Mouse (Mus musculus) heart, postnatal 25 days (tissue): Measurements from ENCODE around the gene Arl16. TPM values are rescaled to one million over a fixed set of nuclear protein-coding genes. Genes with fewer than 3 reads are reported as not detected.

Experiments used
- DNase-seq: peaks from one replicate; pipeline ENCODE4 v3.0.0; 2022; ENCODE audit warnings: low spot score
- intact Hi-C: fragments of 180-260 bp; cut with DNase I; formaldehyde crosslinking; loops from one replicate; pipeline ENCODE4 v1.15.1; 2025
- total RNA-seq, 2 experiments: library from RNA; stranded (reverse); gene quantifications; 2 replicates each; pipeline ENCODE4 v1.2.3; 2021

Gene Arl16
- total RNA-seq, 2 experiments from 2014 or later = 10.5 to 10.6 TPM

DNA sequence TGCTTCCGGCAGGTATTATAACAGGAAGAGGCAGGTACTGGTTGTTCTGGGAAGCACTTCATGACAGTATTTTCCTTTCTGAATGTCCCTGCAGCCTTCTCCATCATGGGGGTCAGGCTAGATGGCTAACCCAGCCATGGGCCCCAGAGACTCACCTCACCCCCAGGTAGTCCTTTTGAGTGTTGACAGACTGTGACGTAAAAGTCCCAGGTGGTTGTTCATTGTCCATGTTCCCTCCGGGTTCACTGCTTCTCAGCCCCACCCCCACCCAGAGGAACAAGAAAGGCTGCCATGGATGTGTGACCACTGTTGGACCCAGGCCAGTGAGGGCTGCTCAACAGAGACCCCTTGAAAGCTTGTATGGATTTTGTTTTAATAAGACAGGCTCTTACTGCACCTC, 25.9 kb upstream of the Arl16 start:
- DNase-seq = no peak
- intact Hi-C loops = no loop called here

DNA sequence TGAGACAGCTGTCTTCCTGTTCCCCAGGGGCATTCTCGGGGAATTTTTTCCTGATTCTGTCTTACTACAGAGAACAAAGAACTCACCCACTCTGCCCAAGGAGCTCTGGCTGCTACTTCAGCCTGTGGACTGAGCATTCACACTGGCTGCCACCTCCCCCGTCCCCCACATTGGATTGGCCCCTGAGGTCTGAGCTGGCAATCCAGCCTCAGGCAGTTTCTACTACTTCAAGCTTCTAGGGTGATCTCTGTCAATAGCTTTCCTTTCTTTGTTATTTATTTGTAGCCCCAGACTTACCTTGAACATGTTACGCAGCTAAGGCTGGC, 25.4 kb upstream of the Arl16 start:
- intact Hi-C loops = no loop called here
- no peak for DNase-seq

DNA sequence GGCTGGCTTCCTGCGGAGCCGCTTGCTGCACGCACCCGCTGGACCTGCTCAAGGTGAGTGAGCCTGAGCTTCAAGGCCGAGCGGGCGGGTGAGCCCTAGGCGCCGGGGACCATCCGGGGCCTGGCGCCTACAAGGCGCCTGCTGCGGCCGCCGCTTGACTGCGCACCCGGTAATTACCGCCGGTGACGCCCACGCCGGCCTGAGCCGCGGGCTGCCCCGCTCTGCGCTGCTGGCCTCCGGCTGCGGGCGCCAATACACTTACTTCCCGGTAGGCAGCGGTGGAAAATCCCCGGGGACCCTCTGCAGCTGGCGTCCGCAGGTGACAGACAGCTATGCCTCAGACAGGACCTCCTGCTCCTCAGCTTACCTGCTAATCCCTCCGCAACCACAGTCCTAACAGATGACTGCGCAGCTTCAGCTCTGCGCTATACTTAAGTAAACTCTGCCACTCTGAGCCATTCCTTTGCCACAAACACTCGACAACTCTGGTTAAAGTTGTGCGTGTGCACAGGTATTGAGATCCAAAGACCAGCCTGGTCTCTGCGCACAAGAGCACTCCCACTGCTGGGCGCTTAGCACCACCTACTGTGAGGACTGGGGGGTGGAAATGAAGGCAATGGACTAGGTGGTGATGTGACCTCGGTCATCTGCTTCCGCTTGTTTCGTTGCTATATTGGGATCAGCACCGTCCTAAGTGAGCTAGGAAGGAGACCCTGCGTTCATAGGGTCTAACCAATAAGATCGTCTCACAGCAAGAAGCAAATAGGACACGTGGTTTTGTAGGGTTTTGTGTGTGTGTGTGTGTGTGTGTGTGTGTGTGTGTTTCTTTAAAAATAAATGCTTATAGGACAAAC, 24.8 kb upstream of the Arl16 start:
- intact Hi-C loops = no loop called here
- no peak for DNase-seq

DNA sequence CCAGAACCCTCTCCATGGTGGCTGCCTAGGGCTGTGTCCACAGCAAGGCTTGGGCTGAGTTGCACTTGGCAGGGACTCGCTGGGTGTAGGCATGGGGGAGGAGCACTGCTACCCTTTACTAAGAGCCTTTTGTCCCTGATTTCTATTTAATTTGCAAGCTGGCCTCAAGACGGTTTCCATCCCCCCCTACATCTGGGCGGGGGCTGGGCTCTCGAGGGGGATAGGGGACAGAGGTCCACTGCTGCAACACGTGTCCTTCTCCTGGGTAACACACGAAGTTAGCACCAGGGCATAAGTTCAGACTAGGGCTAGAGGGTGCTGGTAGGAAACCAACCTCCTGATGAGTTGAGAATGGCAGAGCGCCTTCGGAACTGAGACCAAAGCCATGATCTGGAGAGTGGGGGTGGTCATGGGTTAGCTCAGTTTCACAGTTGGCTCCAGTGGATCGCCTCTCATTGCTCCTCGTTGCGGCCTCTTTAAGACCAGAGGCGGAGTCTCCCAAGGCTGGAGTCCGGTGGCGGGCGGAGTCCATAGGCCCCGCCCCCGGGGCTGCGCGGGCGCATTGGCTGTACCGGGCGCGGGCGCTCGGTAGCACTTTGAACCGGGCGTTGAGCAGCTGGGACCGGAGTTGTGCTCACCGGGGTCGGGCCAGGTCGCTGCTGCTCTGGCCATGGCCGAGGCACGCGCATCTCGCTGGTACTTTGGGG, 24.1 kb upstream of the Arl16 start, which contains the start of gene Slc25a10:
Gene Slc25a10 (plus strand): TSS at position 524 of the 707 bp plus-strand sequence.
- intact Hi-C loops = no loop called here

DNA sequence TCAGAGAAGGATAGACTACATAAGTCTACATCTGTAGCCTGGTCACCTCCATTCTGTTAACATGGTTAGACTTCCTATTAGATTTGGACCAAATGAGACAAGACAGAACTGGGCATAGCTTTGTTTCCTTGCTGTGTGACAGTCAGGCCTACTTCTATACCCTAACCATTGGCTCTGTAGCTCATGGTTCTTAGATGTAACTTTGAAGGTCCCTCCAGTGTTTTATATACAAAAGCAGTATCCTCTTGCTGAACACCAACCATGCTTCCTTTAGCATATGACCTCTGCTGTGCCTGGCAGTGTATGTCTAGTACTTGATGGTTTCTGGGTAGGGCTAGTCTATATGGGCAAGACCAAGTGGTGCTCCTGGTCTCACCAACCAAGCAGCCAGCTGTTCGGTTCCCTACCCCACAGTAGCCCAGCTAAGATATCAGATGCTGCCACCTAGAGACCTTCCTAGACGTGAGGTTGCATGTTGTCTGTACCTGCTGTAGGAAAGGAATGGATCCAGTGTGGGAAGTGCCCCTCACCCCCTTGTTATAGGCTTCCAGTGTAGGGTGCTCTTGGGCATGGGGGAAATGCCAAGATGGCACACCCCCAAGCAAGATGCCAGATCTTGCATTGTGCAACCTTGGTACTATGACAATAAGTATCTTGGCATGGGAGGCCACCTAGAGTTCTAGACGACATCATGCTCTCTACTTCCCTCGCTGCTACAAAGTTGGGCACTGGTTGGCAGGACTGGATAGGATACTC, 23.1 kb upstream of the Arl16 start:
- no peak for DNase-seq
- intact Hi-C loops = no loop called here

More for the DNA sequence above, 24.1 kb upstream of the Arl16 start, which contains the start of gene Slc25a10:
- DNase-seq = peak; percentile 82

DNA sequence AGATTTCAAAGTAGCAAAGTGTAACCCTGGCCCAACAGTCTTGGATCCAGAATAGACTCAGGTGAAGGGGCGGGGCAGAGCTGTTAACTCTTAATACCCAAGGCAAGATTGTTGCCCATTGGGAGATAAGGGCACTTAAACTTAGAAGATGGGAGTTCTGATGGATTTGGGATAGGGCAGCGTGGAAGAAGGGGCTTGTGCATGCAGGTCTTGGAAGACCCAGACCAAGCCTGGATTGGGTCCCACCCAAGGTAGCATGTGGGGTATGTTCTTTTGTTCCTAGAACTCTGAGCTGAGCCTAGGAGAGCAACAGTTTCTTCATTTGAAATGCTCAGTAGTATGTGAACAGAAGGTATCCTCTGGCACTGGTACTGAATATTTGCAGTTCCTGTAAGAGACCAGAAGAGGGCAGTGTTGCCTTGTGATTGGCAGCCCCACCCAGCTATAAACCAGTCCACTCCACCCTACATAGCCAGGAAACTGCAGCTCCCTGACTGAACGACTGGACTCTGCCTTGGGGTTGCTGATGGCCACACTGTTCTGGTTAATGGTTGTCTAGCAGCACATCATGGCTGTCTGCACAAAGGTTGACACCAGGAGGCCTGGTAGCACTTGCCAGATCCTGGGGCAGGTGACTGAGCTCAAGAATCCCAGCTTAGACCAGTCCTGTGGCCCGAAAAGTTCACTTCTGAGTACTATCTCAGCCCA, 21.8 kb upstream of the Arl16 start:
- DNase-seq = peak; percentile 40
- intact Hi-C loops = loop anchor here (2.0 to 5.0 kb wide), 4 partner anchors 20 to 288 kb away; no protein-coding TSS in a partner anchor

DNA sequence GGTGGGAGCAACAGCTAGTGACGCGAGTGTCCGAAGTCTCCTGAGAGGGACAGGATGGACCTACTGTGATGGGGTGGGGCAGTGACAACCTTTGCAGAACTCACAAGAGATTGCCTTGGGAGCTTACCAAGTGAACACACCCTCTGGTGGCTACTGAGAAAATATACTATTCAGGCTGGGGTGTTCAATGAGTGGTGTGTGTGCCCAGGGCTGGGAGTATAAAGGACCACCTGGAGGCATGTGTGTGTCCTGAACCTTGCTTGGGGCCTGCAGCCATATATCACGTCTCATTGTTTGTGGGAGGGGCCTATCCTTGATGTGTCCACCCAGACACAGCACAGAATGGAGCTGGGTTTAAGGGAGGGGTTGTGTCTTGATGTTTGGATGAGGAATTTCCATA, 21.1 kb upstream of the Arl16 start:
- DNase-seq = no peak
- intact Hi-C loops = loop anchor here (2.0 to 5.0 kb wide), 4 partner anchors 20 to 289 kb away; no protein-coding TSS in a partner anchor

DNA sequence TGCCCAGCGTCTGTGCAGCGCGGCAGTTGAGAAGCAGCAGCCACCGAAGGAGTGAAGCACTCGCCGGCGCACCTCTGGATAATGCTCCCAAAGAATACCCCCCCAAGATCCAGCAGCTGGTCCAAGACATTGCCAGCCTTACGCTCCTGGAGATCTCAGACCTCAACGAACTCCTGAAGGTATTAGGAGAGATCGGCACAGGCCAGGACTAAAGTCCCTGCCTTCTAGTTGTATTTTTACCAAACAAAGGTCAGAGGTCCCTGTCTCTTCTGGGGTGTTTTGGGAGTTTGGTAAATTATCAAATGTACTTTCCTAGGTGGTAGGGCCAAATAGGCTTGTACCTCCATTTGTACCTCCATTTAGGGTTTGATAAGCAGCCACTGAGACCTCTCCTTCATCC, 17.8 kb upstream of the Arl16 start:
- intact Hi-C loops = loop anchor here (5.0 kb wide), 2 partner anchors 232 to 292 kb away; no protein-coding TSS in a partner anchor
- DNase-seq = no peak

- intact Hi-C loops = no loop called here
- peak; percentile 75 for DNase-seq
These were observed 17.0 kb upstream of the Arl16 start, which contains the start of gene Mrpl12 for GRCm38 (mm10) chr11:120484265-120484981. Gene Mrpl12 (plus strand): TSS chr11:120484613.

GRCm38 (mm10) chr11:120483448-120483934, 16.1 kb upstream of the Arl16 start:
- intact Hi-C loops = no loop called here
- no peak for DNase-seq

DNA sequence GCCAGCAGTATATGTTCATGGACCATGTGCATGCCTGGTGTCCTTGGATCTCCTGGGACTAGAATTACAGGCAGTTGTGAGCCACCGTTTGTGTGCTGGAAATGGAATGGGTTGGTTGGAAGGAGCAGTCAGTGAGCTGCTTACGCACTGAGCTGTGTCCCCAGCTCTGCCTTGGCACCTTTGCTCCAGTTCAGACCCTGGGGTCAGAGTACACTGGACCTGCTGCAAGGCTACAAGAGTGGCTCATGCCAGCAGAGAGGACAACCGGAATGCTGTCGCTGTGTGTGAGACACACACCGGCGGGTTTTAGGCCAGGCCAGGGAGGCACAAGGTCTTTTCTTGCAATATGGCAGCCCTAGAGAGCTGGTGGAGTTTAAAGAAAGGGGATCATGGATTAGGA, 4.6 kb upstream of the Arl16 start:
- intact Hi-C loops = no loop called here
- DNase-seq = no peak

- intact Hi-C loops = no loop called here
- DNase-seq = no peak
These were observed 307 bp upstream of the Arl16 start for GRCm38 (mm10) chr11:120467736-120468092.

- DNase-seq = no peak
- intact Hi-C loops = no loop called here
These were observed 1.9 kb downstream of the Arl16 start for GRCm38 (mm10) chr11:120465521-120465920.

GRCm38 (mm10) chr11:120464365-120464764, 3.0 kb downstream of the Arl16 start:
- DNase-seq = no peak
- intact Hi-C loops = no loop called here

GRCm38 (mm10) chr11:120463536-120463935, 3.9 kb downstream of the Arl16 start:
- no peak for DNase-seq
- intact Hi-C loops = no loop called here

- intact Hi-C loops = no loop called here
- DNase-seq = no peak
These were observed 8.4 kb downstream of the Arl16 start for GRCm38 (mm10) chr11:120458847-120459597.

GRCm38 (mm10) chr11:120457772-120458751, 9.3 kb downstream of the Arl16 start, which contains the start of the genes Oxld1 and Ccdc137:
Gene Oxld1 (minus strand): TSS chr11:120458068.
Gene Ccdc137 (plus strand): TSS chr11:120458115.
- intact Hi-C loops = no loop called here

More at GRCm38 (mm10) chr11:120457772-120458751, 9.3 kb downstream of the Arl16 start, which contains the start of the genes Oxld1 and Ccdc137:
- peak; percentile 64 for DNase-seq
